Mouse (Mus musculus): ENCODE measurements around the gene Dag1.
"Not testable (repeated sequence)": the region's sequence is repeated elsewhere in the genome, so short reads cannot be mapped to it uniquely, and the experiment has no call there.

Gene Dag1

DNA sequence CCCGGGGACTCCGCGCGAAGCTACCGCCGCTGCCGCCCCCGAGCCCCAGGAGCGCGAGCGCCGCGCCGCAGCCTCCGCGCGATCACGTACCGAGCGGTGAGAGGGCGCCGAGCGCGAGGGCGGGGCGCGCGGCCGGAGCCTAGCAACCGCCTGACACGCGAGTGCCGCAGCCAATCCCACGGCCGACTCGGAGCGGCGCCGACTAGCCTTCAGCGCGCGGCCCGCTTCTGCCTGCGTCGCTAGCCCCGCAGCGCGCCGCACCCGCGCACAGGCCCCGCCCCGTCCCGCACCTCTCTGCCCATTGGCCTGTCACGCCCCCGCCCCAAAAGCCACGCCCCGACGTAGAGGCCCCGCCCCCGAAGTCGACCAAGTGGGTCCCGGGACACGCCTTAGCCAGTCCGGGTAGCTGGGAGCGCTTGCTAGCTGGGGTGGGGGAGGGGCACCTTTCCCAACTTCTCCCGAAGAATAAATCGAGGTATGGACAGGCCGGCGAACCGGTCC is at the start of gene Dag1:
Dag1 (minus strand) TSS at position 269 of the 501 bp plus-strand sequence.
- DNase-seq (ENCODE audit: low spot score): peak; percentile 91

DNA sequence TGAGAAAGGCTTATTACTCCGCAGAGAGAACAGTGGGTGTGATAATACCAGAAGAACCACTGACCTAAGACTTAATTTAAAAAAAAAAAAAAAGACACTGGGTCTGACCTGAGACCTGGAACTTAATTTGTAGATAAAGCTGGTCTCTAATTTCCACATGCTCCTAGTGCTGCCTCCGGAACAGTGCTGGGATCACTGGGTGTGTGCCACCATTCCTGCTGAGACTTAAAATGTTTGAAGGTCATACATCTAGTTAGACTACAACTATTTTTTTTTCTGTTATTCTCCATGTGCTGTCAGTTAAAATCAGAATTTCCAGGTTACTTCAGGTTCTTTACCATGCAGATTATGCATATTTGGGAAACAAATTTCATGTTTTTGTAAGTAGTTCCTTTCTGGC is 44.4 kb upstream of the Dag1 start:
- DNase-seq (ENCODE audit: low spot score): no peak

DNA sequence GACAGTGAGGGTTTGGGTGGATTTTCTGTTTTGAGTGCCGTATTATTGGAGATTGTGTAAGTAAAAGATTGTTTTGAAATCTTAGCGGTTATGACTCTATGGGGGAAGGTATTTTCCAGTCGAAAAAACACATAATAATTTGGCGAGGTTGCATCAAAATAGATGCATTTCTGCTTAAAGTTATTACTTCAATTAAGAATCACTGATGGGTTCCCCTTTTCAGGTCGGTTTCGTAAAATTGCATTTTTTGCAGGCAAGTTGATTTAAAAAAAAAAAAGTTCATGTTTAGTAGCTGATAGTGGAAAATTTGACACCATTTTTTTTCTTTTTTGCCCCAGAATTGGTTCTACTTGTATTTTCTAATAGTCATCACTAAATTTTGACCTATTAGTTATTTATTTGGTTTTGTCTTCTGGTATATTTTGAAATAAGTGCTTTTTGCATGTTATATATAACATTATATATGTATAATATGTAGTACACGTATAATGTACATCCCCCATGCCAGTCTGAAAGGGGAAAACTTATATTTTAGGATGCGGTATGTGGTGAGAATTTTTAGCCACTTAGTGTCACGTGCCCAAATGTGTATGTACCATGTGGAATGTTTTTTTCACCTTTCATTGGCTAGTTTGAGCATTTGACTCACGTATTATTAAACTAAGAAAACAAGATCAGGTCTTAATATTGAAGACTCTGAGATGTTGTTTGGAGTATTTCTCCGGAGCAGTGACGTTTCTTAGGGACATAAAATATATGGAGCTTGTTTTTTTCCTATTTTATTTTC is 43.5 kb upstream of the Dag1 start:
- DNase-seq (ENCODE audit: low spot score): no peak

DNA sequence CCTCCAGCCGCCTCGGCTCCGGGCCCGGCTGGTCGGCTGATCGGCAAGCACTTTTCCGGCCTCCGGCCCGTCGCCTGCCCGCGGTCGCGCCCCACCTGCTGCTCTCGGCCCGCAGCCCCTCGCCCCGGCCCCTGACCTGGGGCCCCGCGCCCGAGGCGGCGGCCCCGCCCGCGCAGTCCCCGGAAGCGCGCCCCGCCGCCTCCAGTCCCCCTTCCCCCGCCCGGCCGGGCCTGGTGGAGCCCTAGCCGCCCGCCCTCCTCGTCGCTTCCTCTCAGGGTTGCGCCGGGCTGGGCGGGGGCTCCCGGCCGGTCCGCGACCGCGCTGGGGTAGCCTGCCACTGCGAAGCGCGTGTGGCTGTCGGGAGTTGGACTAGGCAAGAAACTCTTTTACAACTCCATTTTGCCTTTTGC is 42.8 kb upstream of the Dag1 start:
- peak; percentile 63 for DNase-seq (ENCODE audit: low spot score)

DNA sequence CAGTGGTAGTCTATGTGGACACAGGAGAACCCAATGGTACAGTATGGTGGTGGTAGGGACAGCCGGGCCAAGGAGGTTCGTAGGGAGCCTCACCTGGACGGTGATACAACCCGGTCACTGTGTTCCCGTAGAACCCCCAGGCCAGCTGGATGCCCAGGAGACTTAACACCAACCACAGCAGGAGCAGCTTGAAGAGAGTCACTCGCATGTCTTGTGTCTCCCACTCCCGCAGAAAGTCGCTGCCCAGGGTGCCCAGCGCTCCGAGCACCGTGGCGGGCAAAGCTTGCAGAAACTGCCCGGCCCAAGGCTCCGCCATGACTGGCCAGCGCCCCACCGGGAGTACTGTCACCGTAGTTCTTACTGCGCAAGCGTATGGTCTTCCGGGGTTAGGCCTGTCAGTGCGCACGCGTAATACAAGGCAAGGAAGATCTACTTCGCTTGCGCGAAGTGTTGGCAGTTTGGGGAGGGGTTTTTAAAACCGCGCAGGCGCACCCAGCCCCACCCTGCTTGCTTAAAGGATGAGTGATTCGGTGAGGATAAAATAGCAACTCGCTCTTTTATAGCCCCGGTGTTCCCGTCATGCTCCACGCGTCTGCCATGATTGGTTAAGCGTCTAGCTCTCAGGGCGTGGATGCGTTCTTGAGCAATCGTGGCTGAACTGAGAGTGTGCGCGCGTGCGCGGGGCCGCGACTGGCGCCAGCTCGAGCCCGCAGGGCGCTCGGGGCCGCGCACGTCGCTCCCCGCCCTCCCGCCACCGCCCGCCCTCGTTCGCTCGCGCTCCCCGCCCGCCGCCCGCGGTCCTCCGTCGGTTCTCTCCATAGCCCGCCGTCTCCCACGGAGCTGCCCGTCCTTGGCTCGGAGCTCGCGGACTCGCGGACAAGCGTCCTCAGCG is 42.1 kb upstream of the Dag1 start, which contains the start of the genes Rhoa and Tcta:
Rhoa (plus strand) TSS at position 501 of the 892 bp plus-strand sequence.
Tcta (minus strand) TSS at position 532 of the 892 bp plus-strand sequence.
- peak; percentile 100 for DNase-seq (ENCODE audit: low spot score)

DNA sequence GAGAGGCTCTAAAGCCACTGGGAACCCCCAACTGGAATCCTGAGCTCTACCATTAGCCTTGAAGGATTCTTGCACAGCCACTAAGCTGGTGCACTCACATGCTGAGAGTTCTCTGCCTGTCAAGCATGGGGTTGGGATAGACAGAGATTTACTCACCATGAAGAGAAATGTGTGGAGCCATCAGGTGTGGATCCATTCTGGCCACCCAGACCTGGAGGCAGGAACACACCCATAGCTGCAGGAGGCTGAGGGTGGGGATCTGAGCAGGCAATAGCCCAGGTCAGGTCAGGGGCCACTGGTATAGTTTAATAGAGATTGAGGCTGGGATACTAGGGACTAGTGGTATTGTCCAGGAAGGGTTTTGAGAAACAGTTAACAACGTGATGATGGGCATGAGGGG is 41.4 kb upstream of the Dag1 start:
- DNase-seq (ENCODE audit: low spot score): no peak

DNA sequence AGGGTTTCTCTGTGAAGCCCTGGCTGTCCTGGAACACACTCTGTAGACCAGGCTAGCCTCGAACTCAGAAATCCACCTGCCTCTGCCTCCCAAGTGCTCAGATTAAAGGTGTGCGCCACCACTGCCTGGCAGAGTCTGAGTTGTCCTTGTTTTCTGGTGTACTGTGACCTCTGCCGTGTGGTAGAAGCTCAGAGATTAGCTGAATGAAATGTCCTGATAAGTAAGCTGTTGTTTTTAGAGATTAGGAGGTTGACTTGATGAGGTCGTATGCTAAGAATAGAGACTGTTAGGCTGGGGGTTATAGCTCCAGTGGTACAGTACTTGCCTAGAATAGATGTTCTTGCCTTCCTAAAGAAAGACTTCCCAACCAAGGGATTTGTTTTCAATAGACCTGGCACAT is 41.0 kb upstream of the Dag1 start:
- no peak for DNase-seq (ENCODE audit: low spot score)

DNA sequence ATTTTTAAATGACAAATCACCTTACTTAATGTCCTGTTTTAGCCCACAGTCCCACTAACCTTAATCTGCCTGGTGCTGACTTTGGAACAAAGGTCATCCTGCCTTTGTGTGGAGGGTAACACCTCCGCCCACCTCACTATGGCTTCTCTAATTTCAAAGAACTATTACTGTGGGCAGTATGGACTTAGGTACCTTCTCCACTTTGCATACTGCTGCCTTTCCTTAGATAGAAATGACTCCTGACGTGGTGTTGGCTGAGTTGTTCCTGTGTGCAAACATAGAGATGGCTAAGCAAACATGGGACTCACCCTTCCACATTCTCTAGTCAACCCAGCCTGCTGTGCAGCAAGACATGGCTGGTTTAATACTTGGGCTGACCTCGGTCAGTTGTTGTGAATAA is 38.1 kb upstream of the Dag1 start:
- DNase-seq (ENCODE audit: low spot score): no peak

GRCm38 (mm10) chr9:108296453-108297355 is 32.9 kb upstream of the Dag1 start, which contains the start of gene Amt:
Gene Amt (plus strand): TSS chr9:108296853.
- peak; percentile 44 for DNase-seq (ENCODE audit: low spot score)

DNA sequence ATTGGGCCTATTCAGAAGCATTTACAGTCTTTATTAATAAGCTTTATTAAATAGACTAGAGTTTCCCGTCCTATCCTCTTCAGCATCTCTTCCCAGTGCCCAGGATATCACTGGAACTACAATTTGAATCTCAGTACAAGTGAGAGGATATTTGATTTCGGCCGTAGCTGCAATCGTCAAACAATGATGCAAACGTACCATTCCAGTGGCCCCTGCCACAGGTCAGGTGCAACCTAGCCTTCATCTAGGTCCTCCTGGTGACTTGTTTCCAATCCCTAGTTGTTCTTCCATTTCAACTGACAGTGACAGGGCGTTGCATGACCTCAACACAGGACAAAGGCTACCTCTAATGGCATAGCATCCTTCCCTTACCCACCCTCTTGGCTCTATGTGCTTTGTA is 27.0 kb upstream of the Dag1 start:
- no peak for DNase-seq (ENCODE audit: low spot score)

DNA sequence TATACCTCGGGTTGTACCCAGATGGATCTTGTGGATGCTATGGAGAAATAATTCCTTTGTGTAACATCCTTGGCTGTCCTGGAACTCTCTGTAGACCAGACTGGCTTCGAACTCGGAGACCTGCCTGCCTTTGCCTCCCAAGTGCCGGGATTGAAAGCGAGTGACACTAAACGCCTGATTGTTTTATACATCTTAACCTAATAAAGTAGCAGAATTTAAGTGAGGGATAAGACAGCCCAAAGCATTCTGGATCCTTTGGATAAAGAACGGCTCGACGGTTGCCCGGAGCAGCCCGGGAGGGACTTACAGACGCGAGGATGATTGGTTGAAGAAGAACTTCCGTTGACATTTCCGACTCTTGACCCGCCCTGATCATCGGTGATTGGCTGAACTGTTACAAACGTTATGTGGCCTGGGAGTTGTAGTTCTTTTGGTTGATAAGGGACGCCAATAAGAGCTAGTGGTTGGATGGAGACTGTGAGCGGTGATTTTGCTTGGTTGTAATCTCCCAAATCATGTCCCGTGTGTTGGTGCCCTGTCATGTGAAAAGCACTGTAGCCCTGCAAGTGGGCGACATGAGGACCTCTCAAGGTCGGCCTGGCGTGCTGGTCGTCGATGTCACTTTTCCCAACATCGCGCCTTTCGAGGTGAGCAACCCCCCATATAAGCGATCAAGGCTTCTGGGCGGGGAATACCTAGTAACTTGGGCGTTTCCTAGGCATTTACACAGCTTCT is 26.4 kb upstream of the Dag1 start, which contains the start of gene Nicn1:
Nicn1 (plus strand) TSS at position 414 of the 735 bp plus-strand sequence.
- peak; percentile 95 for DNase-seq (ENCODE audit: low spot score)

- DNase-seq (ENCODE audit: low spot score): no peak
Observed at GRCm38 (mm10) chr9:108289347-108289746, 25.6 kb upstream of the Dag1 start.

- not testable (repeated sequence) for DNase-seq (ENCODE audit: low spot score)
Observed at GRCm38 (mm10) chr9:108287526-108288238, 23.9 kb upstream of the Dag1 start.

- peak; percentile 85 for DNase-seq (ENCODE audit: low spot score)
Observed at GRCm38 (mm10) chr9:108284410-108284809, 20.7 kb upstream of the Dag1 start.

GRCm38 (mm10) chr9:108280071-108280828 is 16.5 kb upstream of the Dag1 start:
- peak; percentile 96 for DNase-seq (ENCODE audit: low spot score)

GRCm38 (mm10) chr9:108278697-108279450 is 15.1 kb upstream of the Dag1 start:
- DNase-seq (ENCODE audit: low spot score): peak; percentile 70

DNA sequence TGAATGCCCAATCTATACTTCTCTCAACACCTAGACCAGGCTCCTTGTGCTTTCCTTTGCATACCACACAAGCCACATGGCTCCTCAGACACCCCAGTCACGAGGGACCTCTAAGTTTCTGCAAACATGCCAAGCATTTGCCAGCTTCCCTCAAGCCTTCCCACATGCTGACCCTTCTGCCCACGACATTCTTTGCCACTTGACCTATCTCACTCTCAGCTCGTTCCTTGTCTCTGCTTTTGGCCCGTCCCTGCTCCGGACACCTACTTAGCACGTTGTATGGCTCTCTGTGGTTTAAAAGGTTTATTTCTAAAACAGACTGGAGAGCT is 11.5 kb upstream of the Dag1 start:
- DNase-seq (ENCODE audit: low spot score): no peak

DNA sequence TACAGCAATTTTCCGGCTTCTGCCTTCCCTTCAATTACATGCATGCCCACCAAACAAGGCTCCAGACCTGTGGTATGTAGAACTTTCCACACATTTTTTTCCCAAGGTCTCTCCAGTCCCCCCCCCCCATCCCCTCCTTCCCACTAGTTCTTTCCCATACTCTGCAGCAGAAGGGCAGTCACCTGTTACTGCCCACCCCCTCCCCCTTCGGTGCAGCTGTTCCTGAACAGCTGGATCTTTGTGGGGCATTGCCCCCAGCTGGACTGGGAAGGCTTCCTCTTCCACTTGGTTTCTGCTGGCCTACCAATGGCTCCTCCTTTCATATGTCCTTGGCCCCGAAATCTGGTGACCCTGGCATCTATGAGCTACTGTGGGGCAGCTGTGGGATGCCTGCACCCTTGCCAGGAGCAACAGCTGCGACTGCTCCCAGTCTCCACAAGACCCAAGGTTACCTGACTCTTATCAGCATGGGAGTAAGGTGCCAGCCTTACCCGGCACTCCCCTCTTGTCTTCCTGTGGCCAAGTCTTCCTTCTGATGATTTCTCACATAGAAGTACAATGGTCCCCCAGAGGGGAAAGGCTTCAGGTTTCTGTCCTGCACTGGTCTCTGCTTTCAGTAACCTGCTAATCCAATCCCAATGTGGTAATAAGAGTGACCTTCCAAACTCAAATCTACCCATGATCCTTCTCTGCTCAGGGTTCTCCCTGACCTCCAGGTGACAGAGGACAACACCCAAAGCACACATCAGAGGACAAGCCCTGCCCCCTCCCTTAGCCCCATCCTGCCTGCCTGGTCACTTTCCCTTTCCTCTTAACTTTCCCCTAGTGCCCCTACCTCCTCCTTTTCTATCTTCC is 10.9 kb upstream of the Dag1 start:
- DNase-seq (ENCODE audit: low spot score): no peak
